Comparison of ENCODE assay signal across 8 mouse cellular contexts in genomic region chr12:84190151-84190820, GRCm38 (mm10). TPM values are rescaled to one million over a fixed set of nuclear protein-coding genes. Genes with fewer than 3 reads are reported as not detected.
DNase-seq lines count a peak whose midpoint lies in the region; ATAC-seq and TF ChIP-seq lines count a peak whose summit lies in the region.

No protein-coding gene starts in this region.

- H3K9ac ChIP-seq in heart, embryonic 14.5 days (ENCODE audit: low read length), result peak overlapping the region; percentile 50; the same call in 1 of the 2 replicates
- H3K9ac ChIP-seq in forebrain, postnatal 0 days, result no peak overlapping the region
- peak overlapping the region; percentile 99; the same call in 1 of the 2 replicates for H3K9ac ChIP-seq in liver, embryonic 15.5 days

- intact Hi-C loops in heart, postnatal 25 days (cut with DNase I), result no loop called here

- peak overlapping the region; percentile 31 for H3K4me2 ChIP-seq in heart, embryonic 14.5 days (ENCODE audit: low read length)
- peak overlapping the region; percentile 15; the same call in 1 of the 2 replicates for H3K4me2 ChIP-seq in forebrain, postnatal 0 days (ENCODE audit: low read depth)
- H3K4me2 ChIP-seq in liver, embryonic 15.5 days, result peak overlapping the region; percentile 84

- WGBS in heart, embryonic 14.5 days, result 28% methylated on average over 14 of the region's 15 CpGs
- WGBS in forebrain, postnatal 0 days, result 66% methylated on average over 15 of the region's 15 CpGs
- 45% methylated on average over 15 of the region's 15 CpGs for WGBS in liver, embryonic 15.5 days (ENCODE audit: insufficient replicate concordance)

- no peaks in the 10 kb centered on the region for H3K27me3 ChIP-seq in heart, embryonic 14.5 days (ENCODE audit: control insufficient read depth, insufficient read depth, low read length)
- H3K27me3 ChIP-seq in forebrain, postnatal 0 days (ENCODE audit: insufficient read depth, low read length), result no peaks in the 10 kb centered on the region
- H3K27me3 ChIP-seq in liver, embryonic 15.5 days, result no peaks in the 10 kb centered on the region

- no peak for DNase-seq in heart, postnatal 25 days (ENCODE audit: low spot score)
- DNase-seq in MN1 (ENCODE audit: low spot score), result peak; percentile 53
- DNase-seq in forebrain, postnatal 0 days, result no peak
- no peak for DNase-seq in layer of hippocampus, postnatal 36 days
- DNase-seq in gastrocnemius, postnatal 25 days, result no peak
- no peak for DNase-seq in c-Kit-positive CD71-positive TER-119-positive erythroid progenitor cells, embryonic 14.5 days (ENCODE audit: low spot score)

- no peak overlapping the region for H3K4me3 ChIP-seq in heart, embryonic 14.5 days (ENCODE audit: control insufficient read depth in 1 of 2, insufficient read depth in 1 of 2, low read depth in 1 of 2, low read length in 2 of 2)
- no peak overlapping the region for H3K4me3 ChIP-seq in forebrain, postnatal 0 days (ENCODE audit: low read depth, low read length)
- peak overlapping the region; percentile 94 for H3K4me3 ChIP-seq in liver, embryonic 15.5 days (replicated peaks)

- H3K9me3 ChIP-seq in heart, embryonic 14.5 days (ENCODE audit: control insufficient read depth, low read length), result no peaks in the 10 kb centered on the region
- H3K9me3 ChIP-seq in forebrain, postnatal 0 days (ENCODE audit: low read length), result no peaks in the 10 kb centered on the region
- no peaks in the 10 kb centered on the region; the same call in 1 of the 2 replicates for H3K9me3 ChIP-seq in liver, embryonic 15.5 days (replicated peaks)

- no peak overlapping the region for H3K27ac ChIP-seq in heart, embryonic 14.5 days (replicated peaks in 1 of 2; ENCODE audit: control insufficient read depth in 1 of 2, insufficient read depth in 1 of 2, low read depth in 2 of 2, low read length in 2 of 2)
- H3K27ac ChIP-seq in forebrain, postnatal 0 days (ENCODE audit: low read depth, low read length), result no peak overlapping the region
- peak overlapping the region; percentile 97; the same call in 1 of the 2 replicates for H3K27ac ChIP-seq in liver, embryonic 15.5 days (replicated peaks)

- no peak for TF ChIP-seq CTCF in forebrain, postnatal 0 days (IDR thresholded peaks at IDR 0.05; ENCODE audit: low read depth)

- no peaks in the 10 kb centered on the region for H3K36me3 ChIP-seq in heart, embryonic 14.5 days (ENCODE audit: control insufficient read depth, insufficient read depth, low read length)
- no peaks in the 10 kb centered on the region for H3K36me3 ChIP-seq in forebrain, postnatal 0 days (ENCODE audit: insufficient read depth)
- peaks cover 47% of the 10 kb centered on the region for H3K36me3 ChIP-seq in liver, embryonic 15.5 days (replicated peaks)

- peaks cover 71 to 80% of the 10 kb centered on the region in 2 experiments for H3K4me1 ChIP-seq in heart, embryonic 14.5 days (ENCODE audit: control insufficient read depth in 2 of 2, insufficient read depth in 2 of 2, low read length in 2 of 2)
- H3K4me1 ChIP-seq in forebrain, postnatal 0 days (ENCODE audit: insufficient read depth), result peaks cover 27% of the 10 kb centered on the region
- H3K4me1 ChIP-seq in liver, embryonic 15.5 days (replicated peaks), result peaks cover 81% of the 10 kb centered on the region

- ATAC-seq in heart, embryonic 14.5 days (ENCODE audit: insufficient number of reproducible peaks, insufficient read depth, low FRiP score, low read depth), result no peak
- ATAC-seq in forebrain, postnatal 0 days, result no peak
- ATAC-seq in liver, embryonic 15.5 days (ENCODE audit: insufficient read depth), result no peak

RNA-seq across cellular contexts. Expression of gene Elmsan1, which starts 28.4 kb away (rescaled TPM):
- 7.1 and 7.4 TPM in 2 replicates for polyA plus RNA-seq in heart, embryonic 14.5 days (2014; fragmentation: Nextera tagmentation; extraction: Ambion mirVana)
- total RNA-seq in heart, postnatal 25 days (2021), result 10 to 100 TPM; 13.8 to 17.7 TPM
- 7.0 and 7.9 TPM in 2 replicates for total RNA-seq in forebrain, postnatal 0 days (2014; rRNA removed)
- 2.2 and 2.5 TPM in 2 replicates for polyA plus RNA-seq in forebrain, postnatal 0 days (2015; fragmentation: Nextera tagmentation; extraction: Ambion mirVana)
- 7.7 and 8.7 TPM in 2 replicates for polyA plus RNA-seq in liver, embryonic 15.5 days (2015; fragmentation: Nextera tagmentation; extraction: Ambion mirVana)
- 10 to 100 TPM; 21.0 to 24.1 TPM for total RNA-seq in layer of hippocampus, postnatal 36 days (2021)
- total RNA-seq in gastrocnemius, postnatal 25 days (2021), result 1 to 10 TPM; 8.0 to 9.9 TPM

RNA-seq across cellular contexts. Expression of gene Pnma1, which starts 42.0 kb away (rescaled TPM):
- polyA plus RNA-seq in heart, embryonic 14.5 days (2014; fragmentation: Nextera tagmentation; extraction: Ambion mirVana), result 0.43 and 0.68 TPM in 2 replicates
- under 1 TPM; 0.14 to 0.18 TPM for total RNA-seq in heart, postnatal 25 days (2021)
- 13.9 and 14.2 TPM in 2 replicates for total RNA-seq in forebrain, postnatal 0 days (2014; rRNA removed)
- polyA plus RNA-seq in forebrain, postnatal 0 days (2015; fragmentation: Nextera tagmentation; extraction: Ambion mirVana), result 9.3 and 12.0 TPM in 2 replicates
- polyA plus RNA-seq in liver, embryonic 15.5 days (2015; fragmentation: Nextera tagmentation; extraction: Ambion mirVana), result 0.16 and 0.24 TPM in 2 replicates
- 1 to 10 TPM; 2.3 to 2.8 TPM for total RNA-seq in layer of hippocampus, postnatal 36 days (2021)
- under 1 TPM; 0.10 to 0.24 TPM for total RNA-seq in gastrocnemius, postnatal 25 days (2021)

Comparison
In these comparisons a context has a peak if more than half of its experiments do, and no peak if none do; other contexts are left out.
1. H3K4me2 ChIP-seq: peak in every context shown above with its lines; median percentile 84 in liver, embryonic 15.5 days; 31 in heart, embryonic 14.5 days; 15 in forebrain, postnatal 0 days.